Mouse (Mus musculus) heart, adult 2 months (tissue): Measurements from ENCODE around the gene Exoc3l4. TPM values are rescaled to one million over a fixed set of nuclear protein-coding genes. Genes with fewer than 3 reads are reported as not detected.

Experiments used
- DNase-seq, 2 experiments: peaks; one replicate each; pipeline ENCODE4 v3.0.0; 2021
- H3K27ac ChIP-seq: fragments of 200-600 bp; 2 replicates; pipeline ENCODE4 v1.8.1; 2022
- H3K27me3 ChIP-seq: fragments of 200-500 bp; 2 replicates; pipeline ENCODE4 v1.6.1; 2012; ENCODE audit warnings: mild to moderate bottlenecking, low read length, inconsistent platforms, mixed read lengths; ENCODE audit not compliant: control insufficient read depth, insufficient read depth
- H3K36me3 ChIP-seq: fragments of 200-500 bp; 2 replicates; pipeline ENCODE4 v1.6.1; 2012; ENCODE audit warnings: low read length, inconsistent platforms; ENCODE audit not compliant: control insufficient read depth, insufficient read depth
- H3K4me1 ChIP-seq: fragments of 200-500 bp; 2 replicates; pipeline ENCODE4 v1.6.1; 2011; ENCODE audit warnings: low read length; ENCODE audit not compliant: control insufficient read depth, insufficient read depth
- H3K4me3 ChIP-seq: fragments of 200-600 bp; 2 replicates; pipeline ENCODE4 v1.8.1; 2022
- H3K79me2 ChIP-seq: fragments of 200-500 bp; replicated peaks from 2 replicates; pipeline ENCODE4 v1.6.1; 2012; ENCODE audit warnings: mild to moderate bottlenecking, inconsistent platforms, low read length, moderate library complexity, mixed read lengths; ENCODE audit not compliant: control insufficient read depth, insufficient read depth
- H3K9ac ChIP-seq: fragments of 200-500 bp; 2 replicates; pipeline ENCODE4 v1.6.1; 2012; ENCODE audit warnings: low read depth, mild to moderate bottlenecking, control low read depth, inconsistent platforms, low read length, mixed read lengths
- CTCF ChIP-seq: fragments of 200-600 bp; IDR thresholded peaks from 2 replicates; pipeline ENCODE4 v1.8.1; 2022; ENCODE audit warnings: antibody characterized with exemption, mild to moderate bottlenecking, moderate library complexity
- EP300 ChIP-seq: fragments of 200-500 bp; IDR thresholded peaks from 2 replicates; pipeline ENCODE4 v1.6.1; 2011; ENCODE audit warnings: low read depth, low read length, control low read depth; ENCODE audit not compliant: insufficient read depth
- POLR2A ChIP-seq: fragments of 200-500 bp; IDR thresholded peaks from 2 replicates; pipeline ENCODE4 v1.6.1; 2011; ENCODE audit warnings: mild to moderate bottlenecking, low read depth, low read length, control low read depth; ENCODE audit not compliant: insufficient read depth
- WGBS: fragments of 180-500 bp; shearing (Covaris S2); methylation state at CpG from one replicate; pipeline ENCODE4 v1.1.7; 2018; 5-methylcytosine and 5-hydroxymethylcytosine counted together
- intact Hi-C: fragments of 180-260 bp; cut with DNase I; formaldehyde crosslinking; loops from one replicate; pipeline ENCODE4 v1.15.1; 2025
- polyA plus RNA-seq: library from polyadenylated mRNA; depleted of rRNA; stranded (reverse); fragments of >200 nt; gene quantifications from 2 replicates; pipeline ENCODE4 v1.2.3, GENCODE M21; 2012; rRNA removed
- total RNA-seq, 2 experiments: library from RNA; stranded (reverse); gene quantifications; 2 replicates each; pipeline ENCODE4 v1.2.3; 2021

Gene Exoc3l4
- total and polyA plus RNA-seq, 3 experiments, result 2.5 to 10.9 (median 2.7) TPM

DNA sequence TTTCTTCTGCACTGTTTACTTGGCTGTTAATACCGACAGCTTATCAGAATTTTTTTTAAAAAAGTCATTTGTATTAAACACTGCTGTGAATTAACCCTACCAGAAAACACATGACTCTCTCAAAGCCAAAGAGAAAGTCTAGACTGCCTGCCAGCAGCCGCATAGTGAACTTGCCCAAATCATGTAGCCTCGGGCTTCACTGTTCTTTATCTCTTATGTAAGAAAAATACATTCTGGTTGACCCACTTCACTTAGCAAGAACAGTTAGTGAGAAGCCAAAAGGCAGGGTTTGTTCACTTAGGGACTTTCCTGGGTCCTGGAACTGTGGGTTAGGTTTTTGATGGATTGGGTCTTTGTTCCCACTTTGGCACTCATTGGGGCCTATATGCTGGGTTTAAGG, 54.9 kb downstream of the Exoc3l4 start:
- no peaks in the 10 kb centered on the region for H3K27me3 ChIP-seq
- H3K4me1 ChIP-seq, result no peaks in the 10 kb centered on the region; the same call in none of the 2 replicates
- TF ChIP-seq POLR2A, result no peak
- no peak for TF ChIP-seq CTCF
- TF ChIP-seq EP300, result no peak
- intact Hi-C loops, result no loop called here
- no peaks in the 10 kb centered on the region for H3K79me2 ChIP-seq
- H3K9ac ChIP-seq, result no peak overlapping the region
- no peak overlapping the region for H3K4me3 ChIP-seq
- H3K27ac ChIP-seq, result no peak overlapping the region
- DNase-seq, result no peak
- 71% methylated on average over 3 of the region's 3 CpGs for WGBS
- no peaks in the 10 kb centered on the region for H3K36me3 ChIP-seq

DNA sequence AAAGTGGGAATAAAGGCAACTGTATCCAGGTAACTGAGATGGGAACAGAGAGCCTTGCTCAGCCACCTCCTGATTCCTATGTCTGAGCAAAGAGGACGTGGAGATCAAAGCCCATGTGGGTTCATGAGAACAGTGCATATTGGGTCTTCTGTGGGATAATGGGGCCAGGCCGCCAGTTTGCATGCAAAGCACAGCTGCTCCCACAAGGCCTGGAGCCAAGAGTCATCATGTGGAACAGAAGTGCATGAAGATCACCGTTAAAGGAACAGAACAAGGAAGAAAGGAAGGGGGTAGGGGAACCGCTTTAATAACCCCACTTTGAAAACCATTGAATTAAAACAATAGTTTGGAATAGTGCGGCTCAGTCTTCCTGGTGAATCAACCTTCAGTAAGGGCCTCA, 56.1 kb downstream of the Exoc3l4 start:
- no peak for DNase-seq
- Histone ChIP-seq H3K4me1 (no peaks in the 10 kb centered on the region; the same call in none of the 2 replicates), H3K36me3 (no peaks in the 10 kb centered on the region), H3K27me3 (no peaks in the 10 kb centered on the region), H3K4me3 (no peak overlapping the region), H3K27ac (no peak overlapping the region), H3K79me2 (no peaks in the 10 kb centered on the region), H3K9ac (no peak overlapping the region)
- WGBS, result 82% methylated on average over 5 of the region's 5 CpGs
- intact Hi-C loops, result no loop called here
- TF ChIP-seq EP300 (no peak), POLR2A (no peak)

DNA sequence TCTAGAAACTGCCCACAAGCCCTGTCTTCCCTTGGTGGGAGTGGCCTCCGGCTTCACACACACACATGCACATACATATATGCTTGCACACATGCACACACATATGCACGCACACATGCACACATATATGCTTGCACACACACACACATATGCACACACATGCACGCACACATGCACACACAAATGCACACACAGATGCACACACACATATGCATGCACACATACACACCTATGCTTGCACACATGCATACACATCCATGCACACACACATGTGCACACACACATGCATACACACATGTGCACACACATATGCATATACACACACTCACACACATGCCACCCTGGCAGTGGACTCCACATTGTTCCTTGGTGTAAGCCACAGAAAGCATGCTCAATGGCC, 57.6 kb downstream of the Exoc3l4 start:
- Histone ChIP-seq H3K4me3 (no peak overlapping the region), H3K27me3 (no peaks in the 10 kb centered on the region), H3K79me2 (no peaks in the 10 kb centered on the region), H3K4me1 (no peaks in the 10 kb centered on the region; the same call in none of the 2 replicates), H3K36me3 (no peaks in the 10 kb centered on the region), H3K9ac (no peak overlapping the region), H3K27ac (no peak overlapping the region)
- WGBS, result 94% methylated on average over 3 of the region's 3 CpGs
- TF ChIP-seq POLR2A (no peak), EP300 (no peak), CTCF (no peak)
- no peak for DNase-seq
- intact Hi-C loops, result no loop called here

DNA sequence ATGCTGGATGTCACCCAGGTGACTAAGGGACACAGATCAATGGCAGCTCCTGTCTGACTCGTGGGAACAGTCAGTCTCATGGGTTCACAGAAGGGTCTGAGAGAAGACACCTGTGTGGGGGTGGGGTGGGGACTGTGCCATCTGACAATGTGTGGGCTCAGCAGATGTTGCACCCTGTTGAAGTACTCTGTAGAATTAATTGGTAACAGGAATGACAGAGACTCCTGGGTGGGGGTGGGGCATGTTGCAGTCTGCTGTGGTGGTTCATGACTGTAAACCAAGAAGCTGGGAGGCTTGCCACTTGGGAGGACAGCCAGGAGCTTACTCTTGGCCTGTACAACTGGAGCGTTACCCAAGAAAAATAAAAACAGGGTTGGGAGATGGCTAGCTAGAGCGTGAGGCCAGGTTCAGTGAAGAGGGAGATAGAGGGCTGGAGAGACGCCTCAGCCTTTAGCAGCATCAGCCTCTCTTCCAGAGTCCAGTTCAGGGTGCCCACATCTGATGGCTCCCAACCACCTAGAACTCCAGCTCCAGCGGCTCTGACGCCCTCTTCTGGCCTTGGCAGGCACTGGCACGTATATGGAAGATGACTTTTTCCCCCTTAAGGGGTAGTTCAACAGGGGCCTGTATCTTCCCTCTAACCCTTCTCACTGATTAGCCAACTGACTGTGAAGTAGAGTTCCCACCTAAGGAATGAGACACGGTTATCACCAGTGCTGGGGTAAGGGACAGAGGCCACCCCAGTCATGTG, 58.3 kb downstream of the Exoc3l4 start:
- Histone ChIP-seq H3K79me2 (no peaks in the 10 kb centered on the region), H3K27me3 (no peaks in the 10 kb centered on the region), H3K36me3 (no peaks in the 10 kb centered on the region), H3K27ac (no peak overlapping the region), H3K4me1 (no peaks in the 10 kb centered on the region; the same call in none of the 2 replicates), H3K4me3 (no peak overlapping the region), H3K9ac (no peak overlapping the region)
- WGBS, result 49% methylated on average over 8 of the region's 8 CpGs
- TF ChIP-seq POLR2A, result no peak
- TF ChIP-seq CTCF, result peak; percentile 38
- 0 out of 2 replicates have a peak, but pooled peaks have one; percentile 30 for TF ChIP-seq EP300
- DNase-seq, result peak; percentile 83 to 87
- intact Hi-C loops, result no loop called here

DNA sequence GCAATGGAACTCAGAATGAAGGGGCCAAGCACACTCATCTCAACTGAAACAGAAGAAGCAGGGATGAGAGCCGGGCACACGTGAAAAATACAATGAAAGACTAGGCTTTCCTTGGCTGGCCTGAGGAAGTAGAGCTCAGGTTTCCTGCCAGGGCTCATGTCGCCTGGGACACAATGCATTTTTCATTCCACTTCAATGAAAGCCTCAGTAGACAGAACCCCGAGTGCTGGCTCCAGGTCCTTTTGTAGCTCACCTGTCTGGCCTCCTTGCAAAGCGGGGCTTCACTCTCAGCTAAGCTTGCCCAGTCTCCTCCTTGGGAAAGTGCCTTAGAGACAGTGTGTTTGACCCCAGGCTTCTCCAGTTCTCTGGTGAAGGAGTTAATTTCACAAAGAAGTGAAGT, 62.1 kb downstream of the Exoc3l4 start:
- no peaks in the 10 kb centered on the region for H3K36me3 ChIP-seq
- TF ChIP-seq POLR2A (no peak), EP300 (no peak), CTCF (no peak)
- intact Hi-C loops, result no loop called here

DNA sequence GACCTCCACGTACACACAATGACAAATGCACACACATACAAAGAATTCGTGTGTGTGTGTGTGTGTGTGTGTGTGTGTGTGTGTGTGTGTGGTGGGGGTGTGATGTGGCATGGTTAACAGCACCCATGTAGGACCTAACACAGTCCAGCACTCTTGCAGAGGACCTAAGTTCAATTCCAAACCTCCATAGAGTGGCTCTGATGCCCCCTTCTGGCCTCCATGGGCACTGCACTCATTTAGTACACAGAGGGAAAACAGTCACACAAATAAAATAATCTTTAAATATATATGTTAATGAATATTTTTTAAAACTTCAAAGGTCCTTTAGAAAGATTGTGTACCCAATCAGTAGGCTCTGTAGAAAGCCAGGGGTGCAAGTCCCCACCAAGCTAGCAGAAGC, 63.1 kb downstream of the Exoc3l4 start:
- no peaks in the 10 kb centered on the region; the same call in none of the 2 replicates for H3K4me1 ChIP-seq
- no peaks in the 10 kb centered on the region for H3K36me3 ChIP-seq
- H3K4me3 ChIP-seq, result no peak overlapping the region
- WGBS, result 74% methylated on average over 2 of the region's 2 CpGs
- intact Hi-C loops, result no loop called here
- DNase-seq, result peak in 1 of 2 experiments; percentile 51
- no peak overlapping the region for H3K27ac ChIP-seq
- H3K9ac ChIP-seq, result no peak overlapping the region
- H3K79me2 ChIP-seq, result no peaks in the 10 kb centered on the region
- TF ChIP-seq CTCF (peak; percentile 75), EP300 (no peak), POLR2A (no peak)
- H3K27me3 ChIP-seq, result peaks cover under 1% of the 10 kb centered on the region

More for the DNA sequence above, 62.1 kb downstream of the Exoc3l4 start:
- no peak overlapping the region for H3K27ac ChIP-seq
- H3K79me2 ChIP-seq, result no peaks in the 10 kb centered on the region
- H3K9ac ChIP-seq, result no peak overlapping the region
- DNase-seq, result no peak
- no peak overlapping the region for H3K4me3 ChIP-seq
- no peaks in the 10 kb centered on the region for H3K27me3 ChIP-seq
- no peaks in the 10 kb centered on the region; the same call in none of the 2 replicates for H3K4me1 ChIP-seq
- WGBS, result 48% methylated on average over 5 of the region's 5 CpGs

Other genes with a start within 250 kb of the Exoc3l4 start
- not detected for gene 4930595D18Rik, start 232.5 kb upstream of the Exoc3l4 start, total RNA-seq
- gene 4930595D18Rik, start 232.5 kb upstream of the Exoc3l4 start, polyA plus RNA-seq, result not detected in 2 replicates
- not detected for gene Amn, start 145.9 kb upstream of the Exoc3l4 start, total RNA-seq
- not detected in 2 replicates for gene Amn, start 145.9 kb upstream of the Exoc3l4 start, polyA plus RNA-seq
- 10 to 100 TPM; 55.3 to 58.5 TPM for gene Cdc42bpb, start 39.3 kb upstream of the Exoc3l4 start, total RNA-seq
- 105 and 106 TPM in 2 replicates for gene Cdc42bpb, start 39.3 kb upstream of the Exoc3l4 start, polyA plus RNA-seq
- not detected for gene Lbhd2, start 10.2 kb upstream of the Exoc3l4 start, total RNA-seq
- gene Lbhd2, start 10.2 kb upstream of the Exoc3l4 start, polyA plus RNA-seq, result not detected in 2 replicates
- gene Tnfaip2, start 25.5 kb downstream of the Exoc3l4 start, total RNA-seq, result 10 to 100 TPM; 40.9 to 52.1 TPM
- gene Tnfaip2, start 25.5 kb downstream of the Exoc3l4 start, polyA plus RNA-seq, result 40.2 and 52.0 TPM in 2 replicates
- gene Gm266, start 68.8 kb downstream of the Exoc3l4 start, total RNA-seq, result under 1 TPM; 0.36 to 0.39 TPM
- 0.23 and 0.88 TPM in 2 replicates for gene Gm266, start 68.8 kb downstream of the Exoc3l4 start, polyA plus RNA-seq
- 100 to 1,000 TPM; 160 to 170 TPM for gene Eif5, start 121.0 kb downstream of the Exoc3l4 start, total RNA-seq
- 39.4 and 85.3 TPM in 2 replicates for gene Eif5, start 121.0 kb downstream of the Exoc3l4 start, polyA plus RNA-seq
- 10 to 100 TPM; 50.6 to 52.5 TPM for gene Mark3, start 157.5 kb downstream of the Exoc3l4 start, total RNA-seq
- gene Mark3, start 157.5 kb downstream of the Exoc3l4 start, polyA plus RNA-seq, result 18.1 and 28.2 TPM in 2 replicates